Mouse (Mus musculus) left cerebral cortex, postnatal 10 days (tissue): ENCODE measurements at regions not wholly inside any gene's neighbourhood (a gene's known extent, or its start where the extent isn't known, plus 50 kb on each side); places are given as distances from the start of the nearest gene placed in this dataset.

Experiments
- DNase-seq, 2 experiments: peaks; one replicate each; pipeline ENCODE4 v3.0.0; 2021 to 2022; ENCODE audit warnings: low spot score in 2 of 2, mixed read lengths in 1 of 2; ENCODE audit errors: extremely low spot score in 1 of 2
- intact Hi-C: fragments of 180-260 bp; cut with DNase I; formaldehyde crosslinking; loops from one replicate; pipeline ENCODE4 v1.15.1; 2025

DNA sequence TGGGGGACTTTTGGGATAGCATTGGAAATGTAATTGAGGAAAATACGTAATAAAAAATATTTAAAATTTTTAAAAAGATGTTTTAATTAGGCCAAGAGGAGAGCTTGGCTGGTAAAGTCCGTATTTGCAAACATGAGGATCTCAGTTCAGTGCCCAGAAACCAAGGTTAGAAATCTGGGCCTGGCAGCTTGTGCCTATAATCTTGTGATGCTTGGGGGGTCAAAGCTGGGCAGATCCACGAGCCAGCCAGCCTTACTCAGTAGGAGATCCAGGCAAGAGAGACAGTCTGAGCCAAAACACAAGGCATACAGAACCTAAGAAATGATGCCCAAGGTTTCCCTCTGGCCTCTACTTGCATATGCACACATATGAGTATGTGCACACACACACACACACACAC is 54.1 kb upstream of the Cxadr start:
- intact Hi-C loops = no loop called here
- no peak for DNase-seq

DNA sequence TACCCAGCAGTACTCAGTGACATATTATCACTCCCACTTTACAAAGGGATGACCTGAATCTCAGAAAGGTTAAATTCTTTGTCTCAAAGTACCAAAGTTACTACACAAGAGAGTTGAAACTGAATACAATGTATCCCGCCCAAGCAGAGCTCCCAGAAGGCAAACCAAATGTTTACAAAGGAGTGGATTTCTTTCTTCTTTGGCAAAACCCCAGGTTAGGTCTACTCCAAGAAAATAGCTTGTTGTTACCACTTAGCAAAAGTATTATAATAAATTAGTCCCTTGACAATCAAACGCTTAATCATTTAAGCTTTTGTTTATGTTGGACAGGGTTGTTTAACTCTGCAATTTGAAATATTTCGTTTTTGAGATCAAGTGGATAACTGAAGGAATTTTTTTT is 58.6 kb upstream of the Cxadr start:
- intact Hi-C loops = no loop called here
- DNase-seq = no peak

DNA sequence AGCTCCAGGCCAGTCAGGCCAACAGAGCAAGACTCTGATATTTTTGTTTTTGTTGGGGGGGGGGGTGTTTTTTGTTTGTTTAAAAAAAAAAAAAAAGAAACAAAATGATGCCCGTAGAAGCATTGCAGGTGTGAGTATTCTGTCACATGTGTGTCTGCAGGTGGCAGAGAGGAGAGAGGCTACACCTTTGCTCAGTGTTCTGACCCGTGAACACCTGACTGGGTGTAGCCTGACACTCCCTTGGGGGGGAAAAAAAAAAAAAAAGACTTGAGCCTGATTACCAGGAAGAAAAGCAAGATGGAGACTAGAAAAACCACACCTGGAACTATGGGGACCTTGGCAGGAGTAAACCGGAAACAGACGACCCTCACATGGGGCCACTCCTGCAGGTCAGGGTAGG is 61.1 kb upstream of the Cxadr start:
- intact Hi-C loops = no loop called here
- DNase-seq = no peak

DNA sequence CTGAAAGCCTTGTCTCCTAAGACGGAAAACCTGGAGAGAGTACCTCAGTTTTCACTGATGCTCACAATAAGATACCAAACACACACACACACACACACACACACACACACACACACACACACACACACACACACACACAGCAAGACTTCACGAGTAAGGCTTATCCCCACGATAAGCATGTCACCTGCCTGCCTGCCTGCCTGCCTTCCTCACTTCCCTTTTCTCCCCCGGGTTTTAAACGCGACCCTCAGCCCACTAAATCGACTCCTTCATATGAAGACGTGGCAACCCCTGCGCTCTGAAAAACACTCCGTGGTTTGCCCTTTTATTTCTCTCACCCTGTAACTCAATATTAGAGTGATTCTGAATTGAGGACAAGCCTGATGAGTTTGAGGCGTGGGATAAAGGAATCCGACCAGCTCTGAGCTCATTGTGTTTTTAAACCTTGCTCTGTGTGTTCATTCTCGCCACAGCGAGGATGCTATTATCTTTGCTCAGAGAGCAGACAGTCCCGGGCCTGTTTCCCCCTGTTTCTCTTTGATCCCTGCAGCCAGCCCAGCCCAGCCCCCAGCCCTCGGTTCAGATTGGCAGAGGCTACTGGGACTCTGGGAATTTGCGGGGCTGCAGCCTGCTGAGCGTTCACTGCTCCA is 63.1 kb upstream of the Cxadr start:
- DNase-seq = peak; percentile 47 to 87
- intact Hi-C loops = loop anchor here (5.0 kb wide), 1 partner anchor 64 kb away; the partner anchor contains the start of gene Cxadr

DNA sequence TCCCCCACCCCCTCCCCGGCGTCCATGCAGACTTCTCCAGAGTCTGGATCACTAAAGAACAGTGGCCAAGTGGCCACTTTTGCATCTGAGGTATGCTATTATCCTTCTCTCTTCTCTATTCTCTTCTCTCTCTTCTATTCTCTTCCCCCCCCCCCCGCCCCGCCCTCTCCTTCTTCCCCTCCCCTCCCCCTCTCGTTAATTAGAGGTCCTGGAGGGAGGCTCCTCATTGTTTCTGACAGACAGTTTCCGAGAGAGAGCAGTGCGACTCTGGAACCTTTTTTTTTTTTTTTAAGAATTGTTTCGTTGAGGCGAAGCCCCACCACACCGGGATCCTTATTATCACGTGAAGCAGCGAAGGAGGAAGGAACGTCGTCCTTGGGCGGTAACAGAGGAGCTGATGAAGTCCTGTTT is 63.6 kb upstream of the Cxadr start:
- no peak for DNase-seq
- intact Hi-C loops = loop anchor here (5.0 kb wide), 1 partner anchor 65 kb away; the partner anchor contains the start of gene Cxadr

DNA sequence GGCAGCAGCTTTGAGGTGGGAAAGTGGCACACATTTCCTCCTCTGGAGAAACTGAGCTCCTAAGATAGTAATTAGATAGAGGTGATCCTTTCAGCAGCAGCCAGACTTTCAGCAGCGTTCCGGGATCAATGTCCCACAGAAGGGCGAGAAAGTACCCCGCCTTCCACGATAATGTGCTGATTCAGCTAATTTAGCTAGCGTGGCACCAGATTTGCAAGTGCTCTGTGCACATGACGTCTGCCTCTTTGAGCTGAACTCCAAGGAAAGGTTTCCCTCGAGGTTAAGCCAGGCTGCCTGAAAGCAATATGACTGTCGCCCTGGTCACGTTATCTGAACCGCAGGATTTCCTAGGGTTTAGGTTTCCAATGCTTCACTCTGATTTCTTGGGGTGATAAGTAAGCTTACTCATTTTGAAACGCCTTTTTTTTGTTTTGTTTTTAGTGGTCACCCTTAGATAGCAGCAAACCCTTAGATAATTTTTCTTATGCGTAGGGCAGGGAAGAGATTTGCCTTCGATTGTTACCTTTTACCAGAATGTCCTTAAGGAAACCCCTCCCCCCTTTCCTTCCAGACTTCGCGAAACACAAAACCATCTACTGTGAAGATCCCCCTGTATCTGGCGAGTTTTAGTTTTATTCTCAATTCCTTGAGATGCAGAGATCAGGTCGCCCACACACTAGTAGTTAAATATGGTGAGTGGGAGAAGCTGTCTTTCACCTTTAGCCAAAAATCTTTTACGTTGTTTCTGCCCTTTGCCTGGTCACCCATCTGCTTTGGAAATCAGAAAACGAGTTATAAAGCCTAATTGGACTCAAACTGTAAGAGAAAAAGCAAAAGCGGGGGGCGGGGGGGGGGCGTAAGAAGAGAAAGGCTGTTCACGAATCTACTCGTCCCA is 64.3 kb upstream of the Cxadr start:
- intact Hi-C loops = loop anchor here (5.0 kb wide), 1 partner anchor 65 kb away; the partner anchor contains the start of gene Cxadr
- no peak for DNase-seq

DNA sequence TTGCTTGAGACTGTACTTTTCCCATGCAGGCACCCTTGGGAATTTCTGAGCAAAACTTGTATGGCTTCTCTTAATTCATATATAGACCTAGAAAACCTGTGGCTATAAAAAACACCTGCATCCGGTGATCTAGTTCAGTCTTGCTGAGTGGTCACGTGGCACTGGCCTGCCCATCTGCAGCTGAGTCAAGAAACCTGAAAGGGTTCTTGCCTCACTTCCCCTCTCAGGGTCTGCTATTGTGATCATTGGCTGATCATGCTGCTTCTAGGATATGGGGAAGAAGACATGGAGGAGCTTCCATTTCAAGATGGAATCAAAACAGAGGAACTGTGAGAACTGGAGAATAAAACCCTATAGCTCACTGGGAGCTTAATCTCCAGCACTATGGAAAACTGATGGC is 69.1 kb upstream of the Cxadr start:
- DNase-seq = no peak
- intact Hi-C loops = no loop called here

DNA sequence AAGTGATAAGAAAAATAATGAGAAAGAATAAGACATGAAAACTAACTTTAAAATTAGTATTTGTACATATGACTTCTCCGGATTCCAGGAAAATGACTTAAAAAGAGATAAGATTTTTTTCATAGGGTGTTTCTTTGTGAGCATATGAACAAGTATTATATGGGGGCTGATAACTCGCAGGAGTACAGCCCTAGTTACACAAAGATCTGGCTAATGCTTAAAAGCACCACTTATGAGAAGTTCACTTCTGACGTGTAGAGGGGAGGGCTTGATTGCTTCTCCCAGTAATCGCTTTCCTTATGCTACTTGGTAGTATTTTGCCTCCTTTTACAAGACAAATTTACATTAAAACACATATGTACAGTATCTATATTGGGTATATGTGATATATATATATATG is 72.3 kb upstream of the Cxadr start:
- intact Hi-C loops = no loop called here
- DNase-seq = no peak

DNA sequence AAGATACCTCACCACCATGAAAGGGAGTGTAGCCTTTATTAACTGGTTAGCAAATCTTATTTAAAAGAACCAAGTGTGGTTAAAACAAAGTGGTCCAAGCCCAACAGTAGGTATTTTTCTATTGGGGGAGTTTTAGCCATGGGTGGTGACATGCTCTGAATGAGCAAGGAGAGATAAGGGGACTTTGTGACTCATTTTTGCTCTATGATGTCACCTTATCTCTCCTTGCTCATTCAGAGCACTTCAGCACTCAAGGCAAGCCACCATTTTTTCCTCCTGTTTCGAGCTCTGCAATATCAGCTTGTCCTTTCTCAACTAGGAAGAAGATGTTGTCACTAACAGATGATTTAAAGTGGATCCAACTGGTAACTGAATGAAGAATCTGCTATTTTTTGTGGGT is 78.9 kb upstream of the Cxadr start:
- intact Hi-C loops = loop anchor here (5.0 kb wide), 1 partner anchor 80 kb away; the partner anchor contains the start of gene Cxadr
- no peak for DNase-seq

DNA sequence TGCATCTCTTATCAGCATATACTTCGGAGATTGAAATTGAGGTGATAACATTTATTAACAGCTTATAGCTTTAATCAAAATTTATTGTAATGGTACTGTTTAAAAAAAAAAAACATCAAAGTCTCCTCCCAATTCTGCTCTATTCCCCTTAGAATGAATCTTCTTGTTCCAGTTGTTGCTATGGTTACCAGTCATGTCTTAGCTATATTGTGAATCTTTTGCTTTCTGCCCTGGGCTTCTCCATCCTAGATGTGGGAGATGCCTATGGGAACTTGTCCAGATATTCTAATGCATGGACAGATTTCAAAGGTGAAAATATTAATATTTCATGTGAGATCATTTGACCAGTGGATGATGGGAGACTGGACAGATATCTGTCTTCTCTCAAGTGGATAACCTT is 79.5 kb upstream of the Cxadr start:
- intact Hi-C loops = loop anchor here (5.0 kb wide), 1 partner anchor 81 kb away; the partner anchor contains the start of gene Cxadr
- no peak for DNase-seq

DNA sequence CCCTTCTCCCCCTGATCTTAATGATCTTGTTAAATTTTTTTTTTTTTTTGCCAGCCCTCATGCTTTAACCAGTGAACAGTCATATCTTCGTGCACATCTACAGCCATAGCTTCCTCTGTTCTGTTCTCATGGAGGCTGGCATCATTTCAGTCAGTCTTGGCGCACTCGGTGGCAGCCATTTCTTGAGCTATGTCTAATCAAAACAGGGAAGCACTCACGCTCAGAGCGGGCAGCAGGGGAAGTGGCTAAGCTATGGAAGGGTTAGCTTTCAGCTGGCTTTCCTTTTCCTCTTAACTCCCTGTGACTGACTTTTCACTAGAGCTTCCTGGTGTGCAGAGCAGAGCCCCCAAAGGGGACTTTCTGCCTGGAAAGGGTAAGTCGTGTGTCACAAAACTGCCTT is 83.7 kb upstream of the Cxadr start:
- intact Hi-C loops = no loop called here

DNA sequence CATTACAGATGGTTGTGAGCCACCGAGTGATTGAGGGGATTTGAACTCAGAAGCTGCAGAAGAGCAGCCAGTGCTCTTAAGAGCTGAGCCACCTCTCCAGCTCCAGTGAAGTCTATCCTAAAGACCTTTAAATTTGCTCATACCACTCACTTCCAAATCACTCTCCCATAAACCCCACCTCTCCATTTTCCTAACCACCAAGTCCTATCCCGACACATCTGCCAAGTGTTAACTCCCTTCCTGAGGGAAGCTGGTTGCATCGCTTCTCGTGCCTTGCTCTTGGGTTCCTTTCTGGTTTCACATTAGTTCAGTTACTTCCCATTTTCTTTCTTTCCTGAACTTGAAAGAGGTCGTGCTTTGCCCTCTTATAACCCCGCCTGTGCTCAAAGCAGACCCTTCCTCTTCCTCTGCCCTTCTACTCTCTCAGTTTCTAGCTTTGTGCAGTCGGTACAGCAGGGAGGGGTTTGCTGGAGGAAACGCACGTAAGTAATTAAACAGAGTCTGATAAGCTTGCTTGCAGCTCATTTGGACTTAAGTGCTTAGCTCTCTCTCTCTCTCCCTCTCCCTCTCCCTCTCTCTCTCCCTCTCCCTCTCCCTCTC is 84.4 kb upstream of the Cxadr start:
- intact Hi-C loops = no loop called here
- no peak for DNase-seq

More for the DNA sequence above, 83.7 kb upstream of the Cxadr start:
- no peak for DNase-seq

DNA sequence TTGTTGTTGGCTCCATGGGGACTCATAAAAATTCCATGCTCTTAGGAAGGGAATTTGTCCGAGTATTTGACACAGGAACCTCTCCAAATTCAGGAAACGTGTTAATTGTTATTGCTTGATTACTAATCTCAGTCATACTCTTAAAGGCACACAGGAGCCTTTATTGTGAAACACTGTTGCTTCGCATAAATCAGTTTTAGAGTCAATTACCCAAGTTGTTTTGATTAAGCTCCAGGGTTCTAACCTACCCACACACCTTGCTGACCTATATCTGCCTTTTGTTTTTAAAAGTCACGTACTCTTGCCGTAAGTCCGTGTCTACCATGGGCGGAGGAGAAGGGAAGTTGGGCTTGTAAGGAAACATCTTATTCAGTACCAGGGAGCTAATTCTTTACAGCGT is 89.6 kb upstream of the Cxadr start:
- DNase-seq = no peak
- intact Hi-C loops = no loop called here

DNA sequence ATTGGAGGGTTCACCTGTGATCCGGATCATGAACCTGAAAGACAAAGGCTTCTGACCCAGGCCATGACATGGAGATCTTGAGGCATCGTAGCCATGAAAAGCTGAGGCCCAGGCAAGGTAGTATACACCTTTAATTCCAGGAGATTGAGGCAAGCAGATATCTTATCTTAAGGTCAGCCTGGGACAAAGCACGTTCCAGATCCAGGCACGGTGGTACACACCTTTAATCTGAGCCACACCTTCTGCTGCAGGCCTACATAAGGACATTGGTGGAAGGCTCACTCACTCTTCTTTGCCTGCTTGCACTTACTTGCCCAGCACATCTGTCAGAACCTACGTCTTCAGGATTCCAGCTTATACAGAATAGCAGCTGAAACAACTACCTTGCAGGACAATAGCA is 93.0 kb upstream of the Cxadr start:
- intact Hi-C loops = no loop called here
- DNase-seq = no peak

DNA sequence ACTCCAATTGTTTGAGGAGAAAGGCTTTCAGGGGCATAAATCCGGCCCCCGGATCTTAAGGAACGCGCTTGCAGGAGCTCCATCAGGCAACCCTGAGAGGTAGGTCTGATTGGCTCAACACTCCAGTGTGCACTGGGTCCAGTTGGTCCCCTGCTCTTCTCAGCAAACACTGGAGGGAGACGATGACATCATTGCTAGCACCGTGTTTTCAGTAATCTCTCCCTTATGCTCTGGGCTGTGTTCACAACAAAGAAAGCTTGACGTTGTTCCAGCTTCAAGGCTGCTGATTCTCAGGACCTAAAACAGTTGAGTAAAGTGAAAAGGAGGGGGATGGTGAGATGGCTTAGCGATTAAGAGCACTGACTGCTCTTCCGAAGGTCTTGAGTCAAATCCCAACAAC is 97.0 kb upstream of the Cxadr start:
- intact Hi-C loops = no loop called here
- no peak for DNase-seq

DNA sequence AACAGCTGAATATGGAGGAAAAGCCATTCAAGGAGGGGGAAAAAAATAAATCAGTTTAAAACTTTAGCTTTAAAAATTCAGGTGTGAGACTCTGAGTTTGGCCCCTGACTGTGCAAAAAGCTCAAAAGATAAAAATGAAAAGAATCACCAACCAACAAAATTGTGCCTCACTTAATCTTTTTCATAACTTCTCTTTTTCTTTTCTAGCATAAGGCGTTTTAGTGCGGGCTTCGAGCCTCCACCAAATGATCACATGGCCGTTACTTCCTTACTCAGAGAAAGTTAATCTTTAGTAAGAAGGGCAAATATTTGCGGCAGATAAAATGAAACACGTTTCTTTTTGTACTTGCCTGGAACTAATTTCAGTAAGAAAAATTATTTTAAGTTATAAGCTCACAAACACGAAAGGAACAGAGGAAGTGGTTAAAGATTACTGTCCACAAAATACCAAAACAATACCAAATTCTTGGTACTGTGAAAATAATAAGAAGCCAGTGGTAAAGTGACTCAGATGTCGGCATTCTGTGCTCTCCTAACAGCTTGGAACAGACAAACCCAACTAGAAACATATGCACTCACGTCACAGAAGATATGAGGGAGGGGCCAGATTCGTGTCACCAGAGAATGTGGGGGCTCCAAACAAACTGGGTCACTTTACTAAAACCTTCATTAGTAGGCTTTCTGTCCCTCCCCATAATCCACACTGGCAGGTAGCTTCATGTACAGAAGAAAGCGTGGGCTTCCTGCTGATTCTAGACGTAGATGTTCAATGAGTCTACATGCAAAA is 101.1 kb upstream of the Cxadr start:
- DNase-seq = no peak
- intact Hi-C loops = no loop called here

DNA sequence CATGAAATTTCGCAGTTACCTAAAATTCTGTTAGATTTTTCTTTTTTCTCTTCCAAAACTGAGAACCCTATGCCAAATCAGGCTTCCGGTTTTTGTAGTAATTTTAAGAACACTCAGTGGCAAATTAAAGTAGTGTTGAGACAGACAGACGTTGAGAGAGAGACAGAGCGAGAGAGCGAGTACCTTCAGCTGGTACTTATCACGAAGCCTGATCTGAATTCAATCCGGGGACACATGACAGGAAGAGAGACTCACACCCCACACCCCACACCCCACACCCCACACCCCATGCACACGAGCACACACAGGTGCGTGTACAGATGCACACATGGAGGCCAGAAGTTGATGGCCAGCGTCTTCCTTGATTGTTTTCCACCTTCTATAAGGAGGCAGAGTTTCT is 102.0 kb upstream of the Cxadr start:
- intact Hi-C loops = loop anchor here (2.0 to 10.0 kb wide), 3 partner anchors 118 to 436 kb away; no protein-coding TSS in a partner anchor
- no peak for DNase-seq

DNA sequence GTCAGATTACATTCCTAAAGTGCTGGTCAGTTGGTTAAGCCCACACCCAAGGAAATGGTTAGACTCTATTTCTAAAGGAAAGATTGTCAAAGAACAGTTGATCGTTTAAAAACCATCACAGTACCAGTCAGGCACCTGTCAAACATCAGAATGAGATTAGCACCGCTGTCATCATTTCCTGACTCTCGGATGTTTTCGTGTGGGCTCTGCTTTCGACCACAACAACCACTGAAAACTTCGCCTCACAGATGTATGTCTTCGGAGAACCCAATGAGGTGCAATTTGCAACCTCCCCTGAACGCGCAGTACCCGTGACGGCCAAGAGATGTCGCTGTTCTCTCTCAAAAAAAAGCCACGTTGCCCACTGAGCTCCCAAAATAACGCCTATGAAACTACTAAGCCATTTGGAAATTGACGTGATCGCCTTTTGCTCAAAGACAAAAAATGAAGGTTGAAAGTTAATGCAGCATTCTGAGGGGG is 102.6 kb upstream of the Cxadr start:
- DNase-seq = peak; percentile 66 to 73
- intact Hi-C loops = loop anchor here (2.0 to 10.0 kb wide), 3 partner anchors 118 to 436 kb away; no protein-coding TSS in a partner anchor
